Mouse (Mus musculus) gastrocnemius, adult 18-20 months (tissue): ENCODE results near the gene Ddx42. TPM values are rescaled to one million over a fixed set of nuclear protein-coding genes. Genes with fewer than 3 reads are reported as not detected.
"Not testable (repeated sequence)": the region's sequence is repeated elsewhere in the genome, so short reads cannot be mapped to it uniquely, and the experiment has no call there.

Experiments used
- DNase-seq: peaks from one replicate; pipeline ENCODE4 v3.0.0; 2021; ENCODE audit warnings: low spot score
- total RNA-seq, 2 experiments: library from RNA; stranded (reverse); gene quantifications; 2 replicates each; pipeline ENCODE4 v1.2.3; 2021

The Ddx42 gene
- total RNA-seq, 2 experiments from 2014 or later = 25.8 to 26.2 TPM

GRCm38 (mm10) chr11:106200756-106201155, 16.0 kb upstream of the Ddx42 start:
- no peak for DNase-seq

DNA sequence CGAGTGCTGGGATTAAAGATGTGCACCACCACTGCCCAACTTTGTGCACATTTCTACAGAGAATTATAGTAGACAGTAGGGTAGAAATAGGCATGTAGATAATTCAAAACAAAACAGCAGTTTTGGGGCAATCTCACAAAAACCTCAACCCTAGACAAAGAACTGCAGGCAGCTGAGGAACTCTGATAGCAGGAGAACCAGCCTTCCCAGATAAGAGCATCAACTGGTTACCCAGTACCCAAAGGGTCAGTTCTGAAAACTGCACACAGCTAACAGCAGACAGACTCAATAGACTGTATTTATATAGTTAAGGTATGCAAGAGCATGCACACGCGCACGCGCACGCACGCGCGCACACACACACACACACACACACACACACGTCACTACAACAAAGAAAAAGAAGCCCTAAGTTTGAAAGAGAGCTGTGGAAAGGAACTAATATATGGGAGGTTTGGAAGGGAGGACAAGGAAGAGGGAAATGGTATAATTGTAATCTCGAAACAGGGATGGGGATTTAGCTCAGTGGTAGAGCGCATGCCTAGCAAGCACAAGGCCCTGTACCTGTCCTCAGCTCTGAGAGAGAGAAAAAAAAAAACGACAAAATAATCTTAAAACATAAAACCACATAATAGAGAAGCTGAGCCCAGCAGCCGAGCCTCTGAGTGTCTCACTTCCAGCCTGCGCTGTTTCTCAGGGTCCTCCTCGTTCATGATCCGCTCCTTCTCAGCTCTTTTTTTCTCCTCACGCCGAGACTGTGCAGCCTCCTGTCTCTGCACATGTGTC, 15.2 kb upstream of the Ddx42 start:
- DNase-seq = no peak

GRCm38 (mm10) chr11:106202123-106202465, 14.6 kb upstream of the Ddx42 start, which contains the start of gene Strada:
TSS of gene Strada (minus strand) at chr11:106202168.
- DNase-seq = no peak

DNA sequence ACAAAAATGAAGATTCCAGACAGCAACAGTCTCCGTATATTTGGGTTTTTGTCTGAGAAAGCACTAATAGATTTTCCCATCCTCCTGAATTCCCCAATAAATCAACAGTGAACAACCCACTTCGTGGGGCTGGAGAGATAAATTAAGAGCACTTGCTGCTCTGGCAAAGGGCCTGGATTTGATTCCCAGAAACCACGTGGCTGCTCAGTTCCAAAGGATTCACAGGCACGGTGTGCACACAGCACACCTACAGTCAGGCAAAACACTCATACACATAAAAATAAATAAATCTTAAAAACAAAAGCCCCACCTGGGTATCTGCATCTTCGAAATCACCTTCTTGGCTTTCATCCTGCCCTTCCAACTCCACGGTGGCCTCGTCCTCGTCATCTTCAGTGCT, 4.0 kb upstream of the Ddx42 start:
- no peak for DNase-seq

- DNase-seq = no peak
Observed at GRCm38 (mm10) chr11:106214856-106215255, 1.9 kb upstream of the Ddx42 start.

GRCm38 (mm10) chr11:106215450-106215859, 1.3 kb upstream of the Ddx42 start:
- DNase-seq = no peak

- peak; percentile 97 for DNase-seq
Observed at GRCm38 (mm10) chr11:106215927-106216729, 598 bp upstream of the Ddx42 start, which contains the start of gene Ccdc47. TSS of gene Ccdc47 (minus strand) at chr11:106216344.

DNA sequence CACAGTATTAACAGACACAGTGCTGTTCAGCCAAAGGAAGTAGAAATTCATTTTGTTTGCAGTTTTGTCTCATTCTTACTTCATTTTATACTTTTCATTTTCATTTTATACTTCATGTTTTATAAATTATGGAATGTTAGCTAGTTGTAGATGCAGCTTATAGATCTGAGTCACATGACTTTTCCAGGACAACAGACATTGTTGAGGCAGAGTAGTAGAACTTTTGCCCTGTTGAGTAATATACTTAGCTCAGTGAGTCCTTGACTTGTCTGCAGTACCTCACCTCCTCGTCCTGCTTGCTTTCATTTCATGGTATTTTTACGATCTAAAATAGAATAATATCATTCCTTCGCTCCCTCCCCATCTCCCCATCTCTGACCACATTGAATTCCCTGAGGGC, 3.9 kb downstream of the Ddx42 start:
- no peak for DNase-seq

GRCm38 (mm10) chr11:106233978-106234377, 17.3 kb downstream of the Ddx42 start:
- DNase-seq = not testable (repeated sequence)

GRCm38 (mm10) chr11:106246834-106247233, 30.1 kb downstream of the Ddx42 start:
- DNase-seq = no peak

DNA sequence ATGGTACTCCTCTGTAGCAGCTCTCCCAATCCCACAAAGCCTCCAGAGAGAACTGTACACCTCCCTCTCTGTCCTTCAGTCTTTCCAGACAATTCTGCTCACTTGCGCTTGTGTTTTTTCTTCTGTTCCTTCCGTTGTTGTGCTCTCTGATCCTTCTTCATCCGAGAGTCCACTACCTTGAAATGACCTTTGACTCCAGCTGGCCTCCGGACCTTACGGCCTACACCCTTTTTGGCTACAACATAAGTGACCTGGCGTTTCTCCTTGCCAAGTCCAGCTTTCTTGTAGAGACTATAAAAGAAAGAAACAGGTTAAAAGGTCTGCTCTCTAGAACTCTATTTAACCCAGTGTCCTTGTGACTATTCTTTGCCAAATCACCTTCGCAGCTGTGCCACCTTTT, 32.6 kb downstream of the Ddx42 start:
- DNase-seq = no peak

DNA sequence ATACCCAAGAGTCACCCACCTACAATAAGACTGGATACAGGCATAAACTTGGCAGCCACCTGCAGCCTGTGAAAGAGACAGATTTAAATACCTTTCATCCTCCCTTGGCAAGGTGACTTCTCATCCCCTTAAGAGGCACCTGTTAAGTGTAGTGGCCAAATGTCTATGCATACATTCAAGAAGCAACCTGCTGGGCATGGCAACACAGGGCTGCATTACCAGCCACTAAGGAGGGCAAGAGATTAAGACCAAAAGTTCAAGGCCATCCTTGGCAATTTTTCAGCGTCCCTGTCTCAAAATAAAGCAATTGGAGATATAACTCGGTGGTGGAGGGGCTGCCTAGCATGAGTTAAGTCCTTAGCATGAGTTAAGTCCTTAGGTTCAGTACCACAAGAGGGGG, 38.0 kb downstream of the Ddx42 start:
- DNase-seq = no peak

DNA sequence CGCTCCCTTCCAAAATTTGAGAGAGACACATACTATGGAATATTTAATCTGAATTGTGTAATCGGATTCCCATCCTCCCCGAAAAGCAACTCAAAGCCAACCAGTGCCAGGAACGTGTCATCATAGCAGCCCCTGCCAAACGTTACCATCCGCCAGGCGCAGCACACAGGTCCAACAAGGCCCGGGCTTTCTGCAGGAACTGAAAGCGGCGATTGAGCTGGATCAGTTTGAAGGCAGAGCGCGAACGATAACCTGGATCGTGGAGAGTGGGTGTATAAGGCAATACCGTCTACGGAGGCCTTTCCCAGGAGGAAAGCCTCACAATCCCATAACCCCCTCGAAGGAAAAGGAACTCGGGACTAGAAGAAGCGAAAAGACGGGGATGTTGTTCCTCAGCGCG, 38.4 kb downstream of the Ddx42 start:
- no peak for DNase-seq

DNA sequence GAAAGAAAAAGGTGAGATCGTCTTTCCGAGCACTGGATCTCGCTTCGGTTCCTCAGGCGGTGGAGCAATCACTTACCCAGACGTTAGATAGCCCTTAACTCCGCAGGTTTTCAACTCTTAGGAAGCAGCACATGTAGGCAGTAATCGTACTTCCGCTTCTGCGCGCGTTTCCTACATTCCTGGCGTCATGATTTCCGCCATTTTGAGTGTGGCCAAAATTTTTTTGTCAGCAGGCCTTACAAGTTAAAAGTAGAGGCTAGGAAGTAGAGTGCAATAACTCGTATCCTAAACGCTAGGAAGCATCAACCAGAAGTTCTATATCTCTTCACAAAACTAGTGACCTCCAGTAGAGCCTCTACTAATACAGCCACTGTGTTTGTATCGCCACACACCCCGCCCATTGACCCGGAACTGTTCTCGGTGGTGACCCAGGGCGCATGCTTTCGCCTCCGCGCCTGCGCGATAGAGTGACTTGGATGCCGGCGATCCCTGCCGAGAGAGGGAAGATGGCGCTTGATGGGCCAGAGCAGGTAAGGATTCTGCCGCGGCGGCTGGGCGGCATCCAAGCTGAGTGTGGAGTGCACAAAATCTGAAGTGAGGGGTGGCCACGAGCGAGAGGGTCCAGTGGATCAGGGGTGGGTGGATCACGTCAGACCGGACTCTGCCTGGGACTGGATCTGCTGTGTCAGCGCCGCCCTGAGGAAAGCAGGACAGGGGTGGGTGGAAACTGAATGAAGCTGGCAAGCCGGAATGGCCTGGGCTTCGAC, 39.1 kb downstream of the Ddx42 start, which contains the start of the genes Ftsj3 and Psmc5:
Gene Ftsj3 (minus strand): TSS at position 395 of the 767 bp plus-strand sequence.
Gene Psmc5 (plus strand): TSS at position 470 of the 767 bp plus-strand sequence.
- DNase-seq = peak; percentile 99

- peak; percentile 34 for DNase-seq
Observed at GRCm38 (mm10) chr11:106256775-106257174, 40.0 kb downstream of the Ddx42 start.

GRCm38 (mm10) chr11:106260826-106261450, 44.2 kb downstream of the Ddx42 start:
- no peak for DNase-seq

- no peak for DNase-seq
Observed at GRCm38 (mm10) chr11:106263963-106264362, 47.2 kb downstream of the Ddx42 start.

DNA sequence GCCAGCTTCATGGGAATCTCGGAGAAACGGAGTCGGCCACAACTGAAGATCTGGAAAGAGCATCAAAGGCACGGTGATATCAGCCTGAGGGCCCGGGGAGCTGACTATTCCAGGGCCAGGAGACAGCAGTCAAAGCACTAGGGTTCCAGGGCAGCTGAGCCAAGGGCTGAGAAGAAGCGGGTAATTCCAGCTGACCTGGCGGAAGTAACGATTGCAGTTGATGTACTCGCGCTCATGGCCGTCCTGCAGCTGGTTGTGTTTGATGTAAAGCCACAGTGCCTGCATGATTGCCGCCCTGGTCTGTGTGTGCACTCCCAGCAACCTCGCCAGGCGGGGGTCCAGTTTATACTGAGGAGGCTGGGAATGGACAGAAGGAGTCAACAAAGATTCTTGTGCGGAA, 48.3 kb downstream of the Ddx42 start:
- DNase-seq = no peak

DNA sequence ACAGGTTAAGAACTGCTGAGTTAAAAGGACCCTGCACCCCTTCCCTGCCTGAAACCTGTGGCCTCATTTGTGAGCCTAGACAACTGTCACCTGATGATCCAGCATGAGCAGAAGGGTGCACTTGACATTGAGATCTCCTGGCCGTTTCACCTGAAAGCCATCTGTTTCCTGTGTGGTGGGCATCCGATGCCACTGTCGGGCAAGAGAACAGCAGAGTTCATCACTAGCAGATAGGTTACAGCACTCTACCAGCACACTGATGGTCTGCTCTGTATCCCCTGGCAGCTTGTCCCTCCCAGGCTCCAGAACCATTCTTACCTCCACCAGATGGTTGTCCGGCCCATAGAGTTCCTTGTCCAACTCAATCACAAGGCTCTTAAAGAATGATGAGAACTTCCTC, 48.8 kb downstream of the Ddx42 start:
- no peak for DNase-seq

GRCm38 (mm10) chr11:106266431-106266830, 49.7 kb downstream of the Ddx42 start:
- DNase-seq = no peak

- DNase-seq = peak; percentile 62
Observed at GRCm38 (mm10) chr11:106267311-106267852, 50.7 kb downstream of the Ddx42 start.
